Mouse (Mus musculus): Measurements from ENCODE around the gene Zfp954.
"Not testable (repeated sequence)": the region's sequence is repeated elsewhere in the genome, so short reads cannot be mapped to it uniquely, and the experiment has no call there.

The Zfp954 gene

DNA sequence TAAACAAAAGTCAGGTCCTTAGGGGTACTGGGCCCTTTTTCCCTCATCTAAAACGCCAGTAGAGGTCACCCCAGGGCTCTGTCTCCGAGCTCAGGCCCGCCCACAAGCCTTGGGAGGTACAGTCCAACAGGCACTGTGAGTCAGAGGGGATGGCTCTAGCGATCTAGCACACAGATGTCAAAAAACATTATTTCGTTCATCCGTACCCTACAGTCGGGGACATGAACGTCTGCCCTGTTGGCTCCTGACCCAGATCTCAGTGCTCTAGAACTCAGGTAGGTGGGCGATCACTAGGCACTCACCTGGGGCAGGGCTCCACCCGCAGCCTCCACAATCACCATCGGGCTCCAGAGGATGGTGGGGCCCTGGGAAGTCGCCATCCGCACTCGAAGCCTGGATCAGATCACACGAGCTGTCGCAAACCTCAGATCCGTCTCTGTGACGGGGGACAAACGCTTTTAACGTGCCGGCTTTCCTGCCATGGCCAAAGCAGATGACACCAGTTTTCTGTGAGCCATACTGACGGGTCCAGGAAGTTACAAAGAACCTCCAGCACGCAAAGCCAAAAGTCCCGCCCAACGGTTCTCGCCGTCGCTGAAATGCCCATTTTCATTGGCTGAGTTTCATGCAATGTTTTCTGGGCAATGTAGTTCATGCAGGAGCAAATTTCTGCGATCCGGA is at the start of gene Zfp954:
Gene Zfp954, minus strand, starts transcription at position 568 of the 681 bp plus-strand sequence.
- DNase-seq, result peak; percentile 93

DNA sequence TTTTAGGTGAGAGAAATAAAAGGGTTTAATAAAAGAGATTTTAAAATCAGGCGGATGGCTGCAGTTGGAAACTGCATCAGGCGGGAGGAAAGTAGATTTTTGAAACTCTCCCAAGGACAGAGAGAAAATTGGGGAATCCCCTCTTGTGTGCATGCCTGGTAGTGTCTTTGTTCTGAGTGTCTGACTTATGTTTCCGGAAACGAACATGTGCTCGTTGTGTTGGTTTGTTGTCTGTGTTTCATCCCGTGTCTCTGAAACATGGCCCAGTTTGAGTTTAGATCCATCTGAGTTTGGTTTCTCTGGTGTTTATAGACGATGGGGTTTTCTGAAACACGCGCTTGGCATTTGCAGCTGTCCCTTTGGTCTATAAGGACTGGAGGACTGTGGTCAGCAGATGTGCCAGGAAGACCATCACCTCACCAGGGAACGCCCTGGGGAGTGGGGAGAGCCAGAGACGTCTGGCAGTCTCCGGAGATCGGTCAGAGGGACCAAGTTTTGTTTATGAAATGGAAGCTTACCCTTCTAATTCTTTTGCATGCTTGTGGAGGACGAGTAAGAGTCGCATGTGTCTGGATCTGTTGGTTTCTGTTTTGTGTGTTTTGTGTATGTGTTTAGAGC is 24.8 kb upstream of the Zfp954 start:
- DNase-seq, result no peak

DNA sequence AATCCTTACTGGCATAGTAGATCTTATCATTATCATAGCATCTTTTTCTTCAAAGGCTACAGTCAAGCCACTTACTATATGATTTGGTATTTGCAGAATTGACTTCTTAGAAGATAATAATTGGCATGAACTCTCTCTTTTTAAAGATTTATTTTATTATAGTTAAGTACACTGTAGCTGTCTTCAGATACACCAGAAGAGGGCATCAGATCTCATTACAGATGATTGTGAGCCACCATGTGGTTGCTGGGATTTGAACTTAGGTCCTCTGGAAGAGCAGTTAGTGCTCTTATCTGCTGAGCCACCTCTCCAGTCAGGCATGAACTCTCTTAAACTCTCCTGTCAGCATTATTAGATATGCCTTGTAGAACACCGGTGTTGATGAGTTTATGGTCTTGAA is 22.9 kb upstream of the Zfp954 start:
- DNase-seq, result no peak

DNA sequence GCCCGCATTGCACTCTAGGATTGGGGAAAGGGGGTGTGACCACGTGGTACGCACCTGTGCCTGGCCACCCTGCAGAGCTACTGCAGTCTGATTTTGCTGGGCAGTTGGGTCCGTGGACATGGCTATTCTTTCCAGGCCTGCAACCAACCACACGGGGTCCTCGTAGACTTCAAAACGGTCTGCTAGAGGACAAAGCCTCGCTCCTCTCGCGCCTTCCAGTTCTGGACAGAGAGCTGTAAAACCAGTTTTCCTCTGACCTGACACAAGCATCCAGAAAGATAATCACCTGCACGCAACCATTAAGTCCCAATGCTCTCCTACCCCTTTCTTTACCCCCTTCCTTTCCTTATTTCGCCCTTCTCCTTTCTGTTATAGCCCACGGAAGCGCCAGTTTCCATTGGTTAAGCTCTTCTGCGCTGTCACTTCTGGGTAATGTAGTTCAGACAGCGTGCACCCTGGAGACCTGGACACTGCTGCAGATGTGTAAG is 15.1 kb upstream of the Zfp954 start, which contains the start of gene Zfp773:
Gene Zfp773, minus strand, starts transcription at position 377 of the 488 bp plus-strand sequence.
- DNase-seq, result peak; percentile 68

DNA sequence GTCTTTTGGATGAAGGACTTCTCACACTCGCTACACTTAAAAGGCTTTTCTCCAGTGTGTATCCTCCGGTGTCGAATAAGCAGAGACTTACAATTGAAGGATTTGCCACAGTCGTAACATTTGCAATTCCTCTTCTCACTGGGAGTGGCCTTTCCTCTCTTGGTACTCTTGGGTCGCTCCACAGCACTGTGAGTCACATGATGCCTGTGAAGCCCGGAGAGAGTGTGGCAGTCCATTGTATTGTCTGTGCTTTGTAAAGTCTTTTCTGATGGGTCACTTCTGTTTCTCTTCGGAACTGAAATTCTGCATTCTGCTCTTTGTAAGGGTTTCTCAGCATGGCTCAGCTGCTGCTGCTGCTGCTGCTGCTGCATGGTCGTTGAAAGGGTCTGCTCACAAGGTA is 11.5 kb upstream of the Zfp954 start:
- DNase-seq, result no peak

DNA sequence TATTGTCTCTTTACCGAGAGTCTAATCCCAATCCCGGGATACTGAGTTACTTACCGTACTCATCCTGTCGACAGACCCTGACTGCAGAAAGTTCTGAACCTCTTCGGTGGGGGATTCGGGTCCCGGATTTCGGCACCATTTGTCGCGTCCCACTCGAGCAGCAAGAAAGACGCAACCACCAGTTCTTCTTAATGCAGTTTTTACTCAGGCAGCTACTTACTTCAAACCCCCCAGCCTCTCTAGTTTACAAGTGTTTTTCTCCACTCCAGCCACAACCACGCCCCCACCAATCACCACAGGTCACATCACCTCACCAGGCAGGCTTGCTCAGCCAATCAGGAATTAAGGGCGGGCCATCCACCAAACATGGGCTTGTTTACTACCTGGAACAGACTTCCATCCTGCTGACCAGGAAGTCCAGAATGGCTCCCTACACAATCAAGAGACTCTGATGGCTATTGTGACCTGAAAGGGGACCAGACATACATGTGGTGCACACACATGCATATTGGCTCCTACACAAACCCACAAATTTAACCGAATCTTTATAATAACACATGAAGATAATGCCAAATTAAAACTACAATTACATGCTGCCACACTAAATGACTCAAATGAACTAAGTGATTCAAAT is 9.3 kb upstream of the Zfp954 start:
- not testable (repeated sequence) for DNase-seq

DNA sequence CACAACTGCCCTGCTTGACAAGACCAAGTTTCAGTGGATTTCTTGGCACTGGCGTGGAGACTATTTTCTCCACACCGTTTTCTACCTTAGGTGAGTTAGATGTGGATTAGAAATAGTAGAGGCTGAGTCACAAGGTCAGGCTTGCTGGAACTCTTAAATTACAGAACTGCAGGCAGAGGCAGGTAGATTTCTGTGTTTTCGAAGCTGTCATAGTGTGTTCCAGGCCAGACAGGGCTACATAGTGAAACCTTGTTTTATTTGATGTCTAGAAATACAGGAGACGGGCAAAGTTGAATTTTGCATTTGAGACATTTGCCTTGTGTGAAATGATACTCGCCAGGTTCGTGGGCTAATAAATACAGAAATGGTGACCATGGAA is 303 bp upstream of the Zfp954 start:
- DNase-seq, result no peak

DNA sequence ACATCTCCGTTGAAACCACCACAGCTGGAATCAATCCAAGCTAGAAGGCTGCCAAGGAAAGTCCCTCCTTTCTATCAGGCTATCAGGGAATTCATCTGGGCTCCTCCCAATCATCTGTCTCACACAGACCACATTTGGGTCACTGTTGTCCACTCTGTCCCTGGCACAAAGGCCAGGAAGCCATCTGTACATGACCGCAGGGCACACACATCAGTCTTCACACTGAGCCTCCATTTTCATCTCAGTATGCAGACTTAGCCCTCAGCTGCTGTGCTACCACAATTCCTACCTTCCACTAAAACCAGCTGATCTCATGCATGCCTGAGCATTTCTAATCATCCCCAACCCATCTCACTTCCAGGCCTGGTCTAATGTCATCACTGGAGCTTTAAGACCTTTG is 2.8 kb downstream of the Zfp954 start:
- DNase-seq, result no peak

DNA sequence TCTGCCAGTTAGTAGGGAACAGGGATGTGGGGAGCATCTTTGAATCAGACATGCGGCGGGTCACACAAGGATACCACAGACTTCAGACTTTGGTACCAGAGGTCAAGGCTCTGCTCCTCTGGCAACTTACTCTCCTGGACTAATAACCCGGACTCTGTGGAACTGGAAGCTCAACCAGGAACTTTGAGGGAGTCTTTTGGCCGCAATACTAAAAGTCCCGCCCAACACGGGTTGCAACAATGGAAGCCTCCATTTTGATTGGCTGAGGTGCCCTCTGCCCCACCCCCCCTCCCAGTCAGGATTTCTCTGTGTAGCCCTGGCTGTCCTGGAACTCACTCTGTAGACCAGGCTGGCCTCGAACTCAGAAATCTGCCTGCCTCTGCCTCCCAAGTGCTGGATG is 12.8 kb downstream of the Zfp954 start:
- DNase-seq, result no peak

All from lung, postnatal 10 days (tissue).